Mouse (Mus musculus) bone marrow, adult 2 months (tissue): Measurements from ENCODE around the gene Kat2b.

Experiments
- CTCF ChIP-seq: fragments of 200-500 bp; IDR thresholded peaks from 2 replicates; pipeline ENCODE4 v1.5.1; 2011; ENCODE audit warnings: low read length, control low read depth; ENCODE audit not compliant: control insufficient read depth, insufficient read depth
- POLR2A ChIP-seq: fragments of 200-500 bp; IDR thresholded peaks from 2 replicates; pipeline ENCODE4 v1.6.1; 2011; ENCODE audit warnings: low read depth, mild to moderate bottlenecking, control low read depth, low read length, borderline replicate concordance; ENCODE audit not compliant: control insufficient read depth

DNA sequence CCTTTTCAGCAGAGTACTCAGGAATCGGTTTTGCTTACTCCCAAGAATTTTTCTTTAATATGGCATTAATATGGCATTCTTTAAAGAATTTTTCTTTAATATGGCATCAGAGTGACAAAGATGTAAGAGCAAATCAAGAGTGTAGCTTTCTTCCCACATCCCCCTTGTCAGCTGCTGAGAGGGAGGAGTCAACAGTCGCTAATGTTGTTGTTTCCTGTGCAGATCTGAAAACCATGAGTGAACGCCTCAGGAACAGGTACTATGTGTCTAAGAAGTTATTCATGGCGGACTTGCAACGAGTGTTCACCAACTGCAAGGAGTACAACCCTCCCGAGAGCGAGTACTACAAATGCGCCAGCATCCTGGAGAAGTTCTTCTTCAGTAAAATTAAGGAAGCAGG lies 103.8 kb downstream of the Kat2b start:
- TF ChIP-seq CTCF (no peak), POLR2A (no peak)
